Mouse (Mus musculus) G1E (cell line): ENCODE results near the gene Nlrx1. TPM values are rescaled to one million over a fixed set of nuclear protein-coding genes. Genes with fewer than 3 reads are reported as not detected.

Experiments
- ATAC-seq: 2 replicates; pipeline ENCODE4 v1.8.0; 2016; ENCODE audit warnings: mild to moderate bottlenecking; ENCODE audit not compliant: insufficient number of reproducible peaks, poor library complexity, low FRiP score, severe bottlenecking; ENCODE audit errors: extremely low read depth
- DNase-seq: peaks from one replicate; pipeline ENCODE4 v3.0.0; 2012; ENCODE audit warnings: low spot score
- H3K27me3 ChIP-seq: 2 replicates; pipeline ENCODE4 v1.6.1; 2012; ENCODE audit warnings: mild to moderate bottlenecking, low read length, inconsistent platforms; ENCODE audit not compliant: insufficient read depth
- H3K36me3 ChIP-seq: replicated peaks from 2 replicates; pipeline ENCODE3; 2012; ENCODE audit warnings: mild to moderate bottlenecking, inconsistent platforms
- H3K4me1 ChIP-seq: 2 replicates; pipeline ENCODE4 v1.6.1; 2012; ENCODE audit warnings: low read depth, low read length, inconsistent platforms, mixed read lengths; ENCODE audit not compliant: insufficient read depth
- H3K4me3 ChIP-seq: 2 replicates; pipeline ENCODE4 v1.5.1; 2012; ENCODE audit warnings: low read depth, mild to moderate bottlenecking, inconsistent platforms, low read length, moderate library complexity, mixed read lengths
- H3K9me3 ChIP-seq: replicated peaks from 2 replicates; pipeline ENCODE4 v1.6.1; 2012; ENCODE audit warnings: inconsistent platforms
- CTCF ChIP-seq: IDR thresholded peaks from 2 replicates; pipeline ENCODE4 v1.5.1; 2012; ENCODE audit warnings: low read depth, low read length, inconsistent platforms, mixed read lengths
- GATA1 ChIP-seq: IDR thresholded peaks from 2 replicates; pipeline ENCODE4 v1.6.1; 2012; ENCODE audit warnings: borderline replicate concordance, low read length, inconsistent platforms, mixed read lengths
- GATA2 ChIP-seq: IDR thresholded peaks from 2 replicates; pipeline ENCODE4 v1.6.1; 2012; ENCODE audit warnings: low read depth, low read length, inconsistent platforms, borderline replicate concordance
- POLR2AphosphoS5 ChIP-seq: IDR thresholded peaks from 2 replicates; pipeline ENCODE4 v1.6.1; 2012; ENCODE audit warnings: low read depth, low read length, inconsistent platforms; ENCODE audit not compliant: insufficient replicate concordance
- TAL1 ChIP-seq: conservative IDR thresholded peaks from 2 replicates; pipeline ENCODE4 v1.6.1; 2012; ENCODE audit warnings: low read depth, low read length, inconsistent platforms, mixed read lengths
- polyA plus RNA-seq: library from polyadenylated mRNA; stranded (reverse); fragments of >175 nt; gene quantifications from 2 replicates; pipeline ENCODE4 v1.2.3, GENCODE M21; 2012
- total RNA-seq, 2 experiments: library from RNA; stranded (forward) in 1 of 2; stranded (reverse) in 1 of 2; fragments of 200-1000 nt in 1 of 2; fragments of >200 nt in 1 of 2; fragmentation: Nextera tagmentation in 1 of 2; gene quantifications; 2 replicates each; pipeline ENCODE4 v1.2.3; 2014 to 2017

The Nlrx1 gene
- total and polyA plus RNA-seq, 3 experiments, result 0.02 to 0.05 TPM; not detected in 1

- no peak for ATAC-seq
- Histone ChIP-seq H3K4me1 (peaks cover 10% of the 10 kb centered on the region; the same call in 1 of the 2 replicates), H3K36me3 (no peaks in the 10 kb centered on the region), H3K9me3 (no peaks in the 10 kb centered on the region), H3K27me3 (peaks cover 53% of the 10 kb centered on the region), H3K4me3 (no peak overlapping the region)
- no peak for DNase-seq
- TF ChIP-seq GATA1 (no peak), GATA2 (no peak), TAL1 (no peak), CTCF (no peak), POLR2AphosphoS5 (no peak)
Observed at GRCm38 (mm10) chr9:44256213-44256612, 12.2 kb downstream of the Nlrx1 start.

GRCm38 (mm10) chr9:44255136-44255521, 13.3 kb downstream of the Nlrx1 start:
- no peaks in the 10 kb centered on the region for H3K36me3 ChIP-seq
- no peak for ATAC-seq
- no peaks in the 10 kb centered on the region for H3K9me3 ChIP-seq
- H3K4me3 ChIP-seq, result no peak overlapping the region
- TF ChIP-seq TAL1 (no peak), CTCF (no peak), POLR2AphosphoS5 (no peak), GATA1 (no peak), GATA2 (no peak)
- H3K4me1 ChIP-seq, result peaks cover 17% of the 10 kb centered on the region
- DNase-seq, result no peak
- peaks cover 61% of the 10 kb centered on the region for H3K27me3 ChIP-seq

GRCm38 (mm10) chr9:44254508-44255135, 13.8 kb downstream of the Nlrx1 start:
- Histone ChIP-seq H3K4me3 (no peak overlapping the region), H3K36me3 (no peaks in the 10 kb centered on the region), H3K27me3 (peaks cover 66% of the 10 kb centered on the region), H3K4me1 (peaks cover 22% of the 10 kb centered on the region), H3K9me3 (no peaks in the 10 kb centered on the region)
- TF ChIP-seq POLR2AphosphoS5 (no peak), GATA2 (no peak), CTCF (no peak)
- no peak for ATAC-seq
- DNase-seq, result no peak

- no peak for DNase-seq
- peaks cover 22% of the 10 kb centered on the region for H3K4me1 ChIP-seq
- TF ChIP-seq GATA1, result no peak
- no peak for TF ChIP-seq POLR2AphosphoS5
- TF ChIP-seq TAL1, result no peak
- no peak for TF ChIP-seq CTCF
- TF ChIP-seq GATA2, result no peak
- no peaks in the 10 kb centered on the region for H3K36me3 ChIP-seq
- H3K9me3 ChIP-seq, result no peaks in the 10 kb centered on the region
- ATAC-seq, result no peak
- H3K27me3 ChIP-seq, result peaks cover 69% of the 10 kb centered on the region
- H3K4me3 ChIP-seq, result no peak overlapping the region
Observed at GRCm38 (mm10) chr9:44253441-44253840, 15.0 kb downstream of the Nlrx1 start.

- Histone ChIP-seq H3K4me3 (no peak within 1 kb of the TSS), H3K36me3 (no peaks in the 10 kb centered on the region), H3K27me3 (peaks cover 80% of the 10 kb centered on the region), H3K4me1 (peaks cover 22% of the 10 kb centered on the region), H3K9me3 (no peaks in the 10 kb centered on the region)
- DNase-seq, result no peak
- TF ChIP-seq TAL1 (no peak), GATA2 (no peak), POLR2AphosphoS5 (no peak), CTCF (no peak), GATA1 (no peak)
- no peak for ATAC-seq
Observed at GRCm38 (mm10) chr9:44251314-44251713, 17.1 kb downstream of the Nlrx1 start, which contains the start of gene Pdzd3. Gene Pdzd3 (minus strand): TSS chr9:44251471.

- ATAC-seq, result no peak
- no peak overlapping the region for H3K4me3 ChIP-seq
- TF ChIP-seq CTCF (no peak), POLR2AphosphoS5 (no peak), TAL1 (no peak), GATA1 (no peak), GATA2 (no peak)
- H3K4me1 ChIP-seq, result peaks cover 20% of the 10 kb centered on the region
- peaks cover 79% of the 10 kb centered on the region for H3K27me3 ChIP-seq
- H3K36me3 ChIP-seq, result no peaks in the 10 kb centered on the region
- DNase-seq, result no peak
- H3K9me3 ChIP-seq, result no peaks in the 10 kb centered on the region
Observed at GRCm38 (mm10) chr9:44250445-44250844, 18.0 kb downstream of the Nlrx1 start.
